16 mouse cellular contexts compared by ENCODE assay signal in genomic region chr1:133420491-133420890, GRCm38 (mm10). TPM values are rescaled to one million over a fixed set of nuclear protein-coding genes. Genes with fewer than 3 reads are reported as not detected.
DNase-seq lines count a peak whose midpoint lies in the region; ATAC-seq lines count a peak whose summit lies in the region.
"Had no signal": no experiment of that assay in that cellular context is flagged by ENCODE, and none has a peak within 500 bp of the region (broad histone marks: within the 10 kb centered on the region; RNA-seq: fewer than 3 reads in every experiment).

No protein-coding gene starts in this region.

- peak; percentile 47 to 64 for DNase-seq in heart, adult 18-20 months
- no peak for DNase-seq in midbrain, embryonic 11.5 days (ENCODE audit: low spot score, missing footprints)
- DNase-seq in kidney, postnatal 14 days, result peak; percentile 72
- no peak for DNase-seq in layer of hippocampus, adult 9-11 months
- no peak for DNase-seq in retina, postnatal 1 day
- DNase-seq: layer of hippocampus, postnatal 36 days; right cerebral cortex, postnatal 4 days; thymus, adult 2 months had no signal

- no peak overlapping the region for H3K27ac ChIP-seq in heart, embryonic 12.5 days (ENCODE audit: poor library complexity, severe bottlenecking)
- no peak overlapping the region for H3K27ac ChIP-seq in midbrain, embryonic 11.5 days (ENCODE audit: low read depth, low read length)
- no peak overlapping the region for H3K27ac ChIP-seq in midbrain, embryonic 15.5 days
- no peak overlapping the region for H3K27ac ChIP-seq in neural tube, embryonic 15.5 days (replicated peaks)
- H3K27ac ChIP-seq: hindbrain, embryonic 14.5 days had no signal

- no peaks in the 10 kb centered on the region for H3K36me3 ChIP-seq in heart, embryonic 12.5 days
- H3K36me3 ChIP-seq in midbrain, embryonic 11.5 days (ENCODE audit: control insufficient read depth, insufficient read depth, low read length), result no peaks in the 10 kb centered on the region
- H3K36me3 ChIP-seq in midbrain, embryonic 15.5 days (replicated peaks), result no peaks in the 10 kb centered on the region
- no peaks in the 10 kb centered on the region for H3K36me3 ChIP-seq in neural tube, embryonic 15.5 days
- H3K36me3 ChIP-seq: G1E had no signal

- H3K27me3 ChIP-seq in heart, embryonic 12.5 days (replicated peaks), result 0 out of 2 replicates have a peak, but pooled peaks cover 8% of the 10 kb centered on the region
- H3K27me3 ChIP-seq in midbrain, embryonic 11.5 days (ENCODE audit: control insufficient read depth, insufficient read depth, low read length), result no peaks in the 10 kb centered on the region
- no peaks in the 10 kb centered on the region for H3K27me3 ChIP-seq in midbrain, embryonic 15.5 days (replicated peaks)
- H3K27me3 ChIP-seq in neural tube, embryonic 15.5 days (replicated peaks), result no peaks in the 10 kb centered on the region

- no peak overlapping the region for H3K9ac ChIP-seq in heart, embryonic 12.5 days
- peak overlapping the region; percentile 38 for H3K9ac ChIP-seq in midbrain, embryonic 11.5 days (ENCODE audit: low read length)
- H3K9ac ChIP-seq in midbrain, embryonic 15.5 days, result no peak overlapping the region
- H3K9ac ChIP-seq in neural tube, embryonic 15.5 days (replicated peaks), result no peak overlapping the region
- H3K9ac ChIP-seq: hindbrain, embryonic 14.5 days had no signal

- H3K9me3 ChIP-seq in heart, embryonic 12.5 days (replicated peaks), result no peaks in the 10 kb centered on the region
- H3K9me3 ChIP-seq in midbrain, embryonic 11.5 days (ENCODE audit: control insufficient read depth, low read length), result no peaks in the 10 kb centered on the region
- no peaks in the 10 kb centered on the region for H3K9me3 ChIP-seq in midbrain, embryonic 15.5 days
- H3K9me3 ChIP-seq in neural tube, embryonic 15.5 days (replicated peaks), result no peaks in the 10 kb centered on the region

- peaks cover 45% of the 10 kb centered on the region for H3K4me1 ChIP-seq in heart, embryonic 12.5 days (replicated peaks)
- peaks cover 50% of the 10 kb centered on the region for H3K4me1 ChIP-seq in midbrain, embryonic 11.5 days (ENCODE audit: control insufficient read depth, insufficient read depth, low read length)
- peaks cover 42% of the 10 kb centered on the region for H3K4me1 ChIP-seq in midbrain, embryonic 15.5 days
- H3K4me1 ChIP-seq in neural tube, embryonic 15.5 days, result peaks cover 45% of the 10 kb centered on the region

- no peak overlapping the region for H3K4me3 ChIP-seq in heart, embryonic 12.5 days
- H3K4me3 ChIP-seq in midbrain, embryonic 11.5 days (ENCODE audit: low read depth, low read length), result no peak overlapping the region
- no peak overlapping the region for H3K4me3 ChIP-seq in midbrain, embryonic 15.5 days
- no peak overlapping the region for H3K4me3 ChIP-seq in neural tube, embryonic 15.5 days (replicated peaks)
- H3K4me3 ChIP-seq: erythroblast, embryonic 14.5 days had no signal

- ATAC-seq in heart, embryonic 12.5 days (ENCODE audit: insufficient number of reproducible peaks, low FRiP score), result no peak
- no peak for ATAC-seq in midbrain, embryonic 11.5 days (ENCODE audit: low FRiP score)
- ATAC-seq in midbrain, embryonic 15.5 days (replicated peaks), result no peak
- ATAC-seq in neural tube, embryonic 15.5 days (ENCODE audit: low FRiP score), result no peak

- no peak overlapping the region for H3K4me2 ChIP-seq in heart, embryonic 12.5 days
- H3K4me2 ChIP-seq in midbrain, embryonic 11.5 days, result peak overlapping the region; percentile 83
- no peak overlapping the region for H3K4me2 ChIP-seq in midbrain, embryonic 15.5 days
- 0 out of 2 replicates have a peak overlapping the region, but pooled peaks have one; percentile 100 for H3K4me2 ChIP-seq in neural tube, embryonic 15.5 days
- H3K4me2 ChIP-seq: liver, embryonic 11.5 days had no signal

- 73% methylated on average over 3 of the region's 3 CpGs for WGBS in heart, embryonic 12.5 days
- WGBS in midbrain, embryonic 11.5 days, result 73% methylated on average over 3 of the region's 3 CpGs
- 77% methylated on average over 3 of the region's 3 CpGs for whole genome bisulfite sequencing in midbrain, embryonic 15.5 days
- WGBS in neural tube, embryonic 15.5 days, result 45% methylated on average over 3 of the region's 3 CpGs

RNA-seq across cellular contexts. Expression of gene Sox13, which starts 3.7 kb away (rescaled TPM):
- total RNA-seq in heart, adult 18-20 months (2021), result 10 to 100 TPM in 1 of 2 experiments, 1 to 10 TPM in 1; 9.8 to 10.8 TPM
- polyA plus RNA-seq in heart, embryonic 12.5 days (2016; fragmentation: Nextera tagmentation; extraction: Ambion mirVana), result 6.6 and 6.8 TPM in 2 replicates
- polyA plus RNA-seq in midbrain, embryonic 11.5 days (2014; fragmentation: Nextera tagmentation; extraction: Ambion mirVana), result 22.3 and 23.9 TPM in 2 replicates
- 6.5 and 7.4 TPM in 2 replicates for polyA plus RNA-seq in midbrain, embryonic 15.5 days (2015; fragmentation: Nextera tagmentation; extraction: Ambion mirVana)
- 4.0 and 6.7 TPM in 2 replicates for polyA plus RNA-seq in neural tube, embryonic 15.5 days (2015; fragmentation: Nextera tagmentation; extraction: Ambion mirVana)

RNA-seq across cellular contexts. Expression of gene Etnk2, which starts 57.1 kb away (rescaled TPM):
- total RNA-seq in heart, adult 18-20 months (2021), result under 1 TPM; 0.21 to 0.52 TPM
- polyA plus RNA-seq in heart, embryonic 12.5 days (2016; fragmentation: Nextera tagmentation; extraction: Ambion mirVana), result 1.7 and 2.1 TPM in 2 replicates
- 2.1 and 2.5 TPM in 2 replicates for polyA plus RNA-seq in midbrain, embryonic 11.5 days (2014; fragmentation: Nextera tagmentation; extraction: Ambion mirVana)
- 20.0 and 21.9 TPM in 2 replicates for polyA plus RNA-seq in midbrain, embryonic 15.5 days (2015; fragmentation: Nextera tagmentation; extraction: Ambion mirVana)
- polyA plus RNA-seq in neural tube, embryonic 15.5 days (2015; fragmentation: Nextera tagmentation; extraction: Ambion mirVana), result 21.3 and 22.8 TPM in 2 replicates
- total RNA-seq: megakaryocyte, adult 5-6 weeks had no signal
- polyA plus RNA-seq: erythroblast, embryonic 14.5 days; G1E had no signal

Comparison
In these comparisons a context has a peak if more than half of its experiments do, and no peak if none do; other contexts are left out.
1. H3K4me2 ChIP-seq: peak in midbrain, embryonic 11.5 days (single experiment) and neural tube, embryonic 15.5 days (single experiment); none in heart, embryonic 12.5 days (single experiment) and midbrain, embryonic 15.5 days (single experiment).
2. DNase-seq: peak in heart, adult 18-20 months (2 of 2) and kidney, postnatal 14 days (single experiment); none in midbrain, embryonic 11.5 days (single experiment), layer of hippocampus, adult 9-11 months (single experiment) and retina, postnatal 1 day (single experiment).